Mouse (Mus musculus): ENCODE results near the gene Zfp423. TPM values are rescaled to one million over a fixed set of nuclear protein-coding genes. Genes with fewer than 3 reads are reported as not detected.

The Zfp423 gene
- total and polyA plus RNA-seq, 3 experiments: not detected

DNA sequence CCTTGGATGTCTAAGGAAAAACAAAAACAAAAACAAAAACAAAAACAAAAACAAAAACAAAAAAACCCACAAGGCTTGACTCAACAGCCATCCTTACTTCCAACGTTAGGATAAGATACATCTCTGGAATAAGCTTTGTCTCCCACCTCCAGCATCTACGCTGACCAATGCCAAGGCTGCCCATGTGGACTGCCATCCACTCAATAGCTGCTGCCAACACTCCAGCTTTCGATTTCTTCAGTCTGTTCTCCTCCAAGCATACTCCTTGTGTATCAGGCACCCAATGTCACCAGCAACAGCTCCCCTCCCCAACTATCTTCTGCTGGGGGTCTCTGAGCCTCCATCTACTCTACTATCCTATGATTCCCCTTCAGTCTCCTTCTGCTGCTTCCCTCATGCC is 140.1 kb downstream of the Zfp423 start (continued):
- TF ChIP-seq POLR2A (IDR thresholded peaks at IDR 0.05; ENCODE audit: control insufficient read depth in 1 of 2, insufficient read depth in 1 of 2, low read depth in 1 of 2, low read length in 2 of 2, poor library complexity in 1 of 2) (no peak), MEF2A (IDR thresholded peaks at IDR 0.05; ENCODE audit: extremely low read depth, insufficient replicate concordance, low read depth, low read length, poor library complexity, severe bottlenecking) (no peak)

DNA sequence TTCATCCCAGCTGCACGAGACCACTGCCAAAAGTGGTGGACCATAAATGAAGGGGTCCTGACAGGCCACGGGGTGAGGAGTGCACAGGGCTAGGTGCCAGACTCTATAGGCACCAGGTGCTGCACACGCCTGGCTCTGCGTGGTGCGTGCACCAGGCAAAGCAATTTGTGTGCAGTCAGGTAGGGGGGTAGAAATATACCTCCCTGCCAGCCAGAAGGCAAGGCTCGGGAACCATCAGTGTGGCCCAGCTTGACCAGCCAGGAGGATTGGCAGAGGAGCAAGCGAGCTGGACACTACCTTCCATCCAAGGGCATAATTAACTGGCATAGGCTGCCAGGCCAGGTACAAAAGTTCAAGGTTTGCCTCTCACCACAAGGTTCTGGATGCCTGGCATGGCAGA is 140.9 kb downstream of the Zfp423 start:
- Histone ChIP-seq H3K36me3 (ENCODE audit: control insufficient read depth in 1 of 2, insufficient read depth in 2 of 2, low read length in 2 of 2) (no peaks in the 10 kb centered on the region), H3K9me3 (replicated peaks; ENCODE audit: insufficient read depth, low read length) (no peaks in the 10 kb centered on the region)

DNA sequence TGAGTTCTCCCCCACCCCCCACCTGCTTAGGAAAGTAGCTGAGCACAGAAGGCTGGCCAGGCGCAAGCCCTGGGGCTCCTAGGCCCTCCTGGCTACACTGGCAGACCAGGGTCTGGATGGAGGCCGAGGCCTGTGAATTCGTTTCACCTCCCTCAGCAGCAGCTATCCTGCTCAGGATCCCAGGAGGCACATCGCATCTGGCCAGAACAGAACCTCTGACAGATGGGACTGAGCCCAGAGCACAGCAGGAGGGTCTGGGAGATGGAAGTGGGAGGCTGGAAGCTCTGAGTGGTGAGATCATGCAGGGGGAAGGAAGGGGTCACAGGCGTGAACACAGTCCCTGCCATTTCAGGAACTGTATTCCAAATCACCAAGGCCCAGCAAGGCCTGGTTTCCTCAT is 143.3 kb downstream of the Zfp423 start:
- Histone ChIP-seq H3K4me3 (ENCODE audit: control insufficient read depth in 1 of 2, insufficient read depth in 1 of 2, low read depth in 2 of 2, low read length in 2 of 2) (no peak overlapping the region), H3K27me3 (ENCODE audit: control insufficient read depth in 1 of 2, insufficient read depth in 2 of 2, low read length in 2 of 2) (no peaks in the 10 kb centered on the region), H3K9me3 (replicated peaks; ENCODE audit: insufficient read depth, low read length) (no peaks in the 10 kb centered on the region), H3K9ac (ENCODE audit: control insufficient read depth, low read depth, low read length, poor library complexity, severe bottlenecking) (no peak overlapping the region), H3K79me2 (ENCODE audit: control insufficient read depth, insufficient read depth, low read length, poor library complexity) (no peaks in the 10 kb centered on the region), H3K27ac (ENCODE audit: control insufficient read depth, low read depth, low read length) (no peak overlapping the region), H3K4me1 (ENCODE audit: control insufficient read depth in 1 of 2, insufficient read depth in 2 of 2, low read length in 2 of 2) (no peaks in the 10 kb centered on the region), H3K36me3 (ENCODE audit: control insufficient read depth in 1 of 2, insufficient read depth in 2 of 2, low read length in 2 of 2) (no peaks in the 10 kb centered on the region)
- DNase-seq (ENCODE audit: low read depth, low spot score): no peak
- TF ChIP-seq HCFC1 (IDR thresholded peaks at IDR 0.05; ENCODE audit: low read depth, low read length) (no peak), UBTF (IDR thresholded peaks at IDR 0.05; ENCODE audit: borderline replicate concordance, insufficient read depth, low read depth, low read length) (no peak), CTCF (IDR thresholded peaks at IDR 0.05 in 2 of 3, conservative IDR thresholded peaks at IDR 0.05 in 1 of 3; ENCODE audit: control insufficient read depth in 1 of 3, insufficient read depth in 1 of 3, low read depth in 2 of 3, low read length in 3 of 3, poor library complexity in 1 of 3, severe bottlenecking in 1 of 3) (no peak), USF1 (IDR thresholded peaks at IDR 0.05; ENCODE audit: low read depth, low read length) (no peak), TAL1 (IDR thresholded peaks at IDR 0.05; ENCODE audit: low read length) (no peak), MAZ (IDR thresholded peaks at IDR 0.05; ENCODE audit: low read depth, low read length) (no peak), RAD21 (IDR thresholded peaks at IDR 0.05; ENCODE audit: low read depth, low read length) (no peak), GATA1 (IDR thresholded peaks at IDR 0.05; ENCODE audit: low read depth, low read length) (no peak), MEF2A (IDR thresholded peaks at IDR 0.05; ENCODE audit: extremely low read depth, insufficient replicate concordance, low read depth, low read length, poor library complexity, severe bottlenecking) (no peak), MYC (IDR thresholded peaks at IDR 0.05; ENCODE audit: low read depth, low read length) (no peak), CHD1 (IDR thresholded peaks at IDR 0.05; ENCODE audit: low read depth, low read length) (no peak), MAFK (IDR thresholded peaks at IDR 0.05; ENCODE audit: borderline replicate concordance, low read depth, low read length) (no peak), E2F4 (IDR thresholded peaks at IDR 0.05; ENCODE audit: borderline replicate concordance, low read depth, low read length) (no peak), SIN3A (IDR thresholded peaks at IDR 0.05; ENCODE audit: low read length) (no peak), TCF12 (IDR thresholded peaks at IDR 0.05; ENCODE audit: low read depth, low read length) (no peak)

More for the DNA sequence above, 140.9 kb downstream of the Zfp423 start:
- Histone ChIP-seq H3K27ac (ENCODE audit: control insufficient read depth, low read depth, low read length) (no peak overlapping the region), H3K79me2 (ENCODE audit: control insufficient read depth, insufficient read depth, low read length, poor library complexity) (no peaks in the 10 kb centered on the region), H3K4me3 (ENCODE audit: control insufficient read depth in 1 of 2, insufficient read depth in 1 of 2, low read depth in 2 of 2, low read length in 2 of 2) (no peak overlapping the region), H3K4me1 (ENCODE audit: control insufficient read depth in 1 of 2, insufficient read depth in 2 of 2, low read length in 2 of 2) (no peaks in the 10 kb centered on the region), H3K9ac (ENCODE audit: control insufficient read depth, low read depth, low read length, poor library complexity, severe bottlenecking) (no peak overlapping the region), H3K27me3 (ENCODE audit: control insufficient read depth in 1 of 2, insufficient read depth in 2 of 2, low read length in 2 of 2) (no peaks in the 10 kb centered on the region)
- TF ChIP-seq ZNF384 (IDR thresholded peaks at IDR 0.05; ENCODE audit: low read depth, low read length): no peak
- TF ChIP-seq USF2 (IDR thresholded peaks at IDR 0.05; ENCODE audit: borderline replicate concordance in 1 of 2, insufficient read depth in 1 of 2, low read depth in 1 of 2, low read length in 2 of 2): no peak
- no peak for TF ChIP-seq USF1 (IDR thresholded peaks at IDR 0.05; ENCODE audit: low read depth, low read length)
- no peak for TF ChIP-seq CTCF (IDR thresholded peaks at IDR 0.05 in 2 of 3, conservative IDR thresholded peaks at IDR 0.05 in 1 of 3; ENCODE audit: control insufficient read depth in 1 of 3, insufficient read depth in 1 of 3, low read depth in 2 of 3, low read length in 3 of 3, poor library complexity in 1 of 3, severe bottlenecking in 1 of 3)
- no peak for TF ChIP-seq MXI1 (IDR thresholded peaks at IDR 0.05; ENCODE audit: low read depth, low read length)
- no peak for DNase-seq (ENCODE audit: low read depth, low spot score)
